Mouse (Mus musculus) embryo, embryonic 10.5 days (tissue): ENCODE results near the gene Slc22a7.
A peak's percentile ranks its signal among the peaks of the same experiment; 100 is the strongest.

Experiments
- DNase-seq: peaks from one replicate; pipeline ENCODE4 v3.0.0-alpha.2; 2015; ENCODE audit warnings: low spot score

Gene Slc22a7

GRCm38 (mm10) chr17:46438298-46438873 is at the start of gene Slc22a7:
Gene Slc22a7 (minus strand): TSS chr17:46438457.
- DNase-seq = no peak

- peak; percentile 34 for DNase-seq
These were observed 49.2 kb upstream of the Slc22a7 start, which contains the start of gene Ttbk1 for GRCm38 (mm10) chr17:46487431-46487830. Gene Ttbk1 (minus strand): TSS chr17:46487675.

GRCm38 (mm10) chr17:46486995-46487394 is 48.7 kb upstream of the Slc22a7 start:
- DNase-seq = no peak

GRCm38 (mm10) chr17:46484461-46484875 is 46.2 kb upstream of the Slc22a7 start:
- peak; percentile 36 for DNase-seq

- peak; percentile 56 for DNase-seq
These were observed 45.8 kb upstream of the Slc22a7 start for GRCm38 (mm10) chr17:46484021-46484431.

- peak; percentile 79 for DNase-seq
These were observed 45.3 kb upstream of the Slc22a7 start for GRCm38 (mm10) chr17:46483561-46484001.

GRCm38 (mm10) chr17:46477286-46477685 is 39.0 kb upstream of the Slc22a7 start:
- no peak for DNase-seq

- no peak for DNase-seq
These were observed 38.3 kb upstream of the Slc22a7 start for GRCm38 (mm10) chr17:46476601-46477000.

GRCm38 (mm10) chr17:46467830-46468229 is 29.6 kb upstream of the Slc22a7 start:
- DNase-seq = no peak

GRCm38 (mm10) chr17:46462226-46462625 is 24.0 kb upstream of the Slc22a7 start:
- DNase-seq = no peak

- peak; percentile 53 for DNase-seq
These were observed 23.1 kb upstream of the Slc22a7 start for GRCm38 (mm10) chr17:46461347-46461746.

- no peak for DNase-seq
These were observed 22.4 kb upstream of the Slc22a7 start for GRCm38 (mm10) chr17:46460673-46461072.

- DNase-seq = no peak
These were observed 20.2 kb upstream of the Slc22a7 start for GRCm38 (mm10) chr17:46458439-46458838.

GRCm38 (mm10) chr17:46457791-46458190 is 19.5 kb upstream of the Slc22a7 start:
- peak; percentile 63 for DNase-seq

- peak; percentile 59 for DNase-seq
These were observed 16.9 kb upstream of the Slc22a7 start for GRCm38 (mm10) chr17:46455110-46455691.

- peak; percentile 51 for DNase-seq
These were observed 16.3 kb upstream of the Slc22a7 start for GRCm38 (mm10) chr17:46454539-46454938.

GRCm38 (mm10) chr17:46453970-46454411 is 15.7 kb upstream of the Slc22a7 start:
- DNase-seq = peak; percentile 38

- DNase-seq = no peak
These were observed 15.2 kb upstream of the Slc22a7 start for GRCm38 (mm10) chr17:46453302-46453948.

GRCm38 (mm10) chr17:46452683-46453082 is 14.4 kb upstream of the Slc22a7 start:
- DNase-seq = no peak

- DNase-seq = no peak
These were observed 8.0 kb upstream of the Slc22a7 start for GRCm38 (mm10) chr17:46446264-46446663.

GRCm38 (mm10) chr17:46444839-46445579 is 6.8 kb upstream of the Slc22a7 start:
- DNase-seq = no peak

- no peak for DNase-seq
These were observed 919 bp upstream of the Slc22a7 start for GRCm38 (mm10) chr17:46439176-46439575.
